Mouse (Mus musculus) inflammation-experienced regulatory T-cells, adult 6 months (primary cell): Measurements from ENCODE around the gene Dao. TPM values are rescaled to one million over a fixed set of nuclear protein-coding genes. Genes with fewer than 3 reads are reported as not detected.

ENCODE experiments used
- ATAC-seq: one replicate; pipeline ENCODE4 v1.8.0; 2017
- polyA plus RNA-seq, 3 experiments: library from polyadenylated mRNA; unstranded; fragments of 100-300 nt; shearing (Covaris generic); gene quantifications; one replicate each; pipeline ENCODE4 v1.2.1; 2017

Dao gene
- polyA plus RNA-seq, 3 experiments from 2014 or later, result not detected

DNA sequence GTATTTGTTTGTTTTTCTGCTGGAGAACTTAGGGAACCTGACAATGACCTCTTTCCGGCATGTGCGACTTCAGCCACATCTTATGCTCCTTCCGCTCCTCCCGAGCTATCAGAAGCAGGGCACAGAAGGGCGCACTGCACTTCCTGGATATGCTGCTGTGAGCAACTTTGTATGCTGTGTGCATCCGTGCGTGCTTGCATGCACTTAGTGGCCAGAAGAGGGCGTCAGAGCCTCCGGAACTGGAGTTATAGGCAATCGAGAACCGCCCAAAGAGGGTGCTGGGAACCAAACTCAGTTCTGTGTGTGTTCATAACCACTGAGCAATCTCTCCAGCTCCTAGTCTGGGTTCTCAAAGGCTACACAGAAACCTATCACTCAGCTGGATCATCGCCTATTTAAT, 27.1 kb downstream of the Dao start:
- no peak for ATAC-seq

DNA sequence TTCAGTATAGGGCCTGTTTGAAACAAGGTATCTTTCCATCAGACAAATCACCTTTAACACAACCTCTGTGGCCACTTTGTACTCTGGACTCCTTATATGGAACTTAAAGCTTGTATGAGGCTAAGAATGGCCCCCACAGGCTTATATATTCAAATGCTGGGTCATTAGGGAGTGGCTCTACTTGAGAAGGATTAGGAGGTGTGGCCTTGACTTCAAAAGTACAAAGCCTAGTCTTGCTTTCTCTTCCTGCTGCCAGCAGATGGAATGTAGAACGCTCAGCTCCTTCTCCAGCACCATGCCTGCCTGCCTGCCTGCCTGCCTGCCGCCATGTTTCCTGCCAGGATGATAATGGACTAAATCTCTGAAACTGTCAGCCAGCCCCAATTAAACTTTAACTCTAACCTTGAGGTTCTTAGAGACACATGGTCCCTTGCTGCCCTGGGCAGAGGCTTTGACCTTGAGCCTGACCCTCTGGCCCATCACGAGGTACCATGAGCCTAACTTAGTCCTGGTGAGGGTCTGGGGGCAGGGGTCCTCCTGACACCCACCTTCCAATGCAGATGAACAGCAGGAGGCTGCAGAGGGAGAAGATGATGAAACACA, 28.8 kb downstream of the Dao start:
- no peak for ATAC-seq

- no peak for ATAC-seq
Observed at GRCm38 (mm10) chr5:114034393-114034792, 30.9 kb downstream of the Dao start.

GRCm38 (mm10) chr5:114035111-114035510, 31.6 kb downstream of the Dao start:
- no peak for ATAC-seq

DNA sequence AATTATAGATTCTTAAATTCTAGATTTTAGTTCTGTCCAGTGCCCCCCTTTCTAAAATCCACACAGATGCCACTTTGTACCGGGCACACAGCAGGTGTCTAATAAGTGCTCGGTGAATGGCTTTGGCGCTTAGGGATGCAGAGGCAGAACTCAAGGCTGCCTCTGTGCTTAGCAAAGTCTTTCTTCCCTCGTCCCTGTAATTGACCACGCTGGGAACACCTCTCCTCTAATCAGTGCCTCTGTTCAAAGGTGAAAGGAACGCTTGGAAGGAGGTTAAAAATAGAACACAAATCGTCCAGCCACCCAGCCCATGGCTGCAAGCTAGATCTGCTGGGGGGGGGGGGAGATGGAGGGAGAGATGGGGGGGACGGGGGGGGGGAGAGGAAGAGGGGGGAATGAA, 37.0 kb downstream of the Dao start:
- ATAC-seq, result no peak

GRCm38 (mm10) chr5:114040911-114041310, 37.4 kb downstream of the Dao start:
- no peak for ATAC-seq

DNA sequence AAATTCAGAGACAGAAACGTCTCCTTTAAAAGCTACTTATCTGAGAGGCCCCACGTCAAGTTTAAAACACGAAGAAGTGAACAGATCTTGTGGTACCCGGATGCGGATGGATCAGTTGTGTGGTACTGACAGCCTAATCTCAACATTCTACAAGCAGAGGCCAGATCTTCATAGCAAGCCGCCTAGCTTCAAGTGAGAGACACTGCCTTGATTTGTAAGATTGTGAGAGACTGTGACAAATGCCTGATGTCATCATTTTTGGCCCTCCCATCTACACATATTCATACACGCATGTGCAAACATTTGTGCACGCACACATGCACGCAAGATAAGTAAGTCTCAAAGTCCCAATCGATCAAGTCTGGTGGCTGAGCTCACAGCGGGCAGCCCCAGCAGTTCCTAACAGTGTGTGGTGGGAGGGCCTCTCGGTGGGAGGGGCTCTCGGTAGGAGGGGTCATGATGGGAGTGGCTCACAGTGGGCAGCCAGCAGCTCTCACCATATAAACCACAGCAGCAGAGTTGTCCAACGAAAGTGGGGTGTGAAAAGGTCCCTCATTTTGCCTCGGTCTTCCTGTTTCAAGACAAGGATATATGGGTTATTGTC, 37.9 kb downstream of the Dao start:
- ATAC-seq, result peak; percentile 14

DNA sequence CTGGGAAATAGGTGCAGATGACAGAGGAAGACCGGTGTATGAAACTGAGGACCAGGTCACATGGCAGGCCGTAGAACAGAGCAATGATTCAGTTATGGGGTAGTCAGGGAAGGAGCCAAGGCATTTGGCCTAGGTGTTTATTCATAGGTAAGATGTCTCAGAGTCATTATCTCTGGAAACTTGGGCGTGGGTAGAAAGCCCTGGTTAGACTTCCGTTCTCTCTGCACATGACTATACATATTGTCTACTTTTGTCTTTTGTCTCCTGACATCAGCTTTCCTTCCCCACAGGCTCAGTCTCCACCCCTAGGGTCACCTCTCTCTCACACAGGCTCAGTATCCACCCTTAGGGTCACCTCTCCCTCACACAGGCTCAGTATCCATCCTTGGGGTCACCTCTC, 40.3 kb downstream of the Dao start:
- ATAC-seq, result no peak

DNA sequence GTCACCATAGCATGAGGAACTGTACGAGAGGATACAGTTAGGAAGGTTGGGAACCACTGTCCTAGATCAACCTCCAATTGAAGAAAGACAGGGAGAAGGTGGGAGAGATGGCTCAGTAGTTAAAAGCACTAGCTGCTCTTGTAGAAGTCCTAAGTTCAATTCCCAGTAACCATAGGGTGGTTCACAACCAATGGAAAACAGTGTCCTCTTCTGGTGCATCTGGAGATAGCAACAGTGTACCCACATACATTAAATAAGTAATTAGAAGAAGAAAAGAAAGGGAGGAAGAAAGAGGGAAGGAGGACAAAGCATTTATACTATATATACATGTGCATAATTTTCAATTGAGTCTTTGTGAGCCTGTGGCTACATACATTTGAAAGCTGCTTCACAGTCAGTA, 41.6 kb downstream of the Dao start:
- ATAC-seq, result no peak

GRCm38 (mm10) chr5:114046151-114046550, 42.6 kb downstream of the Dao start:
- no peak for ATAC-seq

- ATAC-seq, result no peak
Observed at GRCm38 (mm10) chr5:114046604-114047003, 43.1 kb downstream of the Dao start.

- ATAC-seq, result no peak
Observed at GRCm38 (mm10) chr5:114047182-114047581, 43.7 kb downstream of the Dao start.

- ATAC-seq, result no peak
Observed at GRCm38 (mm10) chr5:114048731-114049308, 45.3 kb downstream of the Dao start.

GRCm38 (mm10) chr5:114052246-114052761, 48.8 kb downstream of the Dao start:
- no peak for ATAC-seq

GRCm38 (mm10) chr5:114057129-114057731, 53.7 kb downstream of the Dao start:
- no peak for ATAC-seq

- no peak for ATAC-seq
Observed at GRCm38 (mm10) chr5:114061675-114062074, 58.2 kb downstream of the Dao start.

DNA sequence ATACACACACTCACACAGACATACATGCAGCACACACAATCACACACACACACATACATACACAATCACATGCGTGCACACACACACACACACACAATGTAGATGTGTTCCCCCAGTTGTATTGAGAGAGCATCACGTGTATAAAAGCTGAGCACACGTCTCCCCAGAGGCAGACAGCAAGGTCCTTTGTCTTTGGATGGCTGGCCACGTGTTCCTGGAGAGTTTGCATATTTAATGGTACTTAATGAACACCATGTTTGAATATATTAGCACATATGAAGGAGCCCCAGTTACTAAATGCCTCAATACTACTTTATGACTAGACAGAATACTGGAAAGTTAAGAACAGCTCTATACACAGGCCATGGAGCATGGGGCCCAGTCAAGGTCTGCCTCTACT, 60.5 kb downstream of the Dao start:
- no peak for ATAC-seq

DNA sequence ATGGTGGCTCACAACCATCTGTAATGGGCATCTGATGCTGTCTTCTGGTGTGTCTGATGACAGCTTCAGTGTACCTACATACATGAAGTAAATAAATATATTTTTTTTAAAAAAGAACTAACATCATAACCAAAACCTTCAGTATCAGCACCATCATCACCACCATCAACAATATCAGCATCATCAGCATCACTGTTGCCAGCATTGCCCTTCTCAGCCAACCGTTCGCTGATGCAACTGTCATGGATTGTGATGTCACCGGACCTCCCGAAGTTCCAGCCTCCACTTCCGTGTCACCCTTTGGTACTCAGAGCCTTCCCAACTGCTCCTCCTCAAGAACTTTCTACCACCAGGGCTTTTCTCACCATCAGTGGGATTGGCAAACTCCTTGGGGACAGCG, 61.7 kb downstream of the Dao start, which contains the start of gene Usp30:
Usp30 (plus strand) TSS at position 301 of the 400 bp plus-strand sequence.
- ATAC-seq, result no peak

GRCm38 (mm10) chr5:114066601-114067000, 63.1 kb downstream of the Dao start:
- no peak for ATAC-seq

DNA sequence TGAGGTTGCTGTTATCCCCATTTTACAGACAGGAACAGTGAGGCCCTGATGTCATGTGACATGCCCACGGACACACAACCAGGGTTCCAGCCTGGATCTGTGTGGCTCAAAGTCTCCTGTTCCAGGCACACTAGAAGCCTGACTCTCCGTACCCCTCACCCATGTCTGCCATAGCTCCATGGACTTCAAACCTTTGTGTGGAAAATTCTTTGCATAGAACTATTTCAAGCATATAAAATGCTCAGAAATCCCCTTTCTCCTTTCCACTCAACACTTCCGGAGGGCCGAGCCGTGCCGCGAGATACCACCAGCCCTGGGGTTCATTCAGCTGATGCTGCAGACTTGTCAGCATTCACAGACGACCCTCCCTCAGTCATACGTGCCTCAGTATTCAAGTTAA, 64.0 kb downstream of the Dao start:
- ATAC-seq, result no peak

GRCm38 (mm10) chr5:114067982-114068381, 64.5 kb downstream of the Dao start:
- no peak for ATAC-seq

DNA sequence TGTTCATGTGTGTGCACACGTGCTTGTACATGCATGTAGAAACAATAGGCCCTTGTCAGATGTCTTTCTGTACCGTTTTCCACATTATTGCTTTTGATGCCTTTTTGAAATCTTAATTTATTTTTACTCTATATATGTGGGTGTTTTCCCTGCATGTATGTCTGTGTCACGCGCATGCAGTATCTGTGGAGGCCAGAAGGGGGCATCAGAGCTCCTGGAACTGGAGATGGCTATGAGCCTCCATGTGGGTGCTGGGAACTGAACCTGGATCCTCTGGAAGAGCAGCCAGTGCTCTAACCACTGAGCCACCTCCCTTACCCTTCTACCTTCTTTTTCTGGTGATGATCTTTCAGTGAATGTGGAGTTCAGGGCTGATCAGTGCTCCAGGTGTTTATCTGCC, 67.4 kb downstream of the Dao start:
- no peak for ATAC-seq

- ATAC-seq, result no peak
Observed at GRCm38 (mm10) chr5:114072262-114072661, 68.8 kb downstream of the Dao start.
